Mouse (Mus musculus): ENCODE data around the gene Lrrc42. TPM values are rescaled to one million over a fixed set of nuclear protein-coding genes. Genes with fewer than 3 reads are reported as not detected.

The Lrrc42 gene
- total RNA-seq, 2 experiments from 2014 or later, result 2.3 to 11.9 TPM

GRCm38 (mm10) chr4:107207016-107207415, 46.3 kb downstream of the Lrrc42 start:
- ATAC-seq (replicated peaks; ENCODE audit: low FRiP score, poor library complexity, severe bottlenecking), result no peak

GRCm38 (mm10) chr4:107203001-107203400, 50.3 kb downstream of the Lrrc42 start:
- ATAC-seq (replicated peaks; ENCODE audit: low FRiP score, poor library complexity, severe bottlenecking), result no peak

GRCm38 (mm10) chr4:107201779-107202178, 51.6 kb downstream of the Lrrc42 start:
- ATAC-seq (replicated peaks; ENCODE audit: low FRiP score, poor library complexity, severe bottlenecking), result no peak

GRCm38 (mm10) chr4:107198072-107198471, 55.3 kb downstream of the Lrrc42 start:
- no peak for ATAC-seq (replicated peaks; ENCODE audit: low FRiP score, poor library complexity, severe bottlenecking)

GRCm38 (mm10) chr4:107196454-107196853, 56.9 kb downstream of the Lrrc42 start:
- ATAC-seq (replicated peaks; ENCODE audit: low FRiP score, poor library complexity, severe bottlenecking), result no peak

GRCm38 (mm10) chr4:107193841-107194240, 59.5 kb downstream of the Lrrc42 start:
- ATAC-seq (replicated peaks; ENCODE audit: low FRiP score, poor library complexity, severe bottlenecking), result no peak

GRCm38 (mm10) chr4:107185703-107186102, 67.6 kb downstream of the Lrrc42 start:
- no peak for ATAC-seq (replicated peaks; ENCODE audit: low FRiP score, poor library complexity, severe bottlenecking)

Other genes starting within 250 kb of the Lrrc42 start
- 20.9 and 25.0 TPM in 2 replicates for gene Mrpl37, start 186.7 kb downstream of the Lrrc42 start, total RNA-seq (2015; ENCODE audit: low replicate concordance)
- 5.4 and 17.2 TPM in 2 replicates for gene Mrpl37, start 186.7 kb downstream of the Lrrc42 start, total RNA-seq (2017; ENCODE audit: low replicate concordance)
- 0.63 TPM in 1 of 2 replicates, not detected in the other for gene Cyb5rl, start 186.5 kb downstream of the Lrrc42 start, total RNA-seq (2015; ENCODE audit: low replicate concordance)
- 0.28 and 0.34 TPM in 2 replicates for gene Cyb5rl, start 186.5 kb downstream of the Lrrc42 start, total RNA-seq (2017; ENCODE audit: low replicate concordance)
- gene Cdcp2, start 156.6 kb downstream of the Lrrc42 start, total RNA-seq (2015; ENCODE audit: low replicate concordance), result 0.42 TPM in 1 of 2 replicates, not detected in the other
- gene Cdcp2, start 156.6 kb downstream of the Lrrc42 start, total RNA-seq (2017; ENCODE audit: low replicate concordance), result not detected in 2 replicates
- gene Tmem59, start 75.1 kb downstream of the Lrrc42 start, total RNA-seq (2015; ENCODE audit: low replicate concordance), result 124 and 174 TPM in 2 replicates
- gene Tmem59, start 75.1 kb downstream of the Lrrc42 start, total RNA-seq (2017; ENCODE audit: low replicate concordance), result 146 and 147 TPM in 2 replicates
- gene Tceanc2, start 74.4 kb downstream of the Lrrc42 start, total RNA-seq (2015; ENCODE audit: low replicate concordance), result 6.5 and 20.3 TPM in 2 replicates
- 6.0 and 22.4 TPM in 2 replicates for gene Tceanc2, start 74.4 kb downstream of the Lrrc42 start, total RNA-seq (2017; ENCODE audit: low replicate concordance)
- 1.5 TPM in 1 of 2 replicates, not detected in the other for gene Ldlrad1, start 44.4 kb downstream of the Lrrc42 start, total RNA-seq (2015; ENCODE audit: low replicate concordance)
- not detected in 2 replicates for gene Ldlrad1, start 44.4 kb downstream of the Lrrc42 start, total RNA-seq (2017; ENCODE audit: low replicate concordance)
- gene Hspb11, start 61 bp upstream of the Lrrc42 start, total RNA-seq (2015; ENCODE audit: low replicate concordance), result 7.3 TPM in 1 of 2 replicates, not detected in the other
- gene Hspb11, start 61 bp upstream of the Lrrc42 start, total RNA-seq (2017; ENCODE audit: low replicate concordance), result 0.98 TPM in 1 of 2 replicates, not detected in the other
- not detected in 2 replicates for gene Dio1, start 53.6 kb upstream of the Lrrc42 start, total RNA-seq (2015; ENCODE audit: low replicate concordance)
- not detected in 2 replicates for gene Dio1, start 53.6 kb upstream of the Lrrc42 start, total RNA-seq (2017; ENCODE audit: low replicate concordance)
- 14.0 and 40.7 TPM in 2 replicates for gene Yipf1, start 60.8 kb upstream of the Lrrc42 start, total RNA-seq (2015; ENCODE audit: low replicate concordance)
- gene Yipf1, start 60.8 kb upstream of the Lrrc42 start, total RNA-seq (2017; ENCODE audit: low replicate concordance), result 16.6 and 25.2 TPM in 2 replicates
- 18.6 and 20.7 TPM in 2 replicates for gene Ndc1, start 114.3 kb upstream of the Lrrc42 start, total RNA-seq (2015; ENCODE audit: low replicate concordance)
- gene Ndc1, start 114.3 kb upstream of the Lrrc42 start, total RNA-seq (2017; ENCODE audit: low replicate concordance), result 9.3 and 33.3 TPM in 2 replicates
- gene Glis1, start 181.1 kb upstream of the Lrrc42 start, total RNA-seq (2015; ENCODE audit: low replicate concordance), result not detected in 2 replicates
- not detected in 2 replicates for gene Glis1, start 181.1 kb upstream of the Lrrc42 start, total RNA-seq (2017; ENCODE audit: low replicate concordance)